Mouse (Mus musculus): ENCODE measurements around the gene Nudt1. TPM values are rescaled to one million over a fixed set of nuclear protein-coding genes. Genes with fewer than 3 reads are reported as not detected.

Gene Nudt1
- total and polyA plus RNA-seq, 3 experiments: 69.4 to 75.2 (median 74.6) TPM

- dilution Hi-C loops (cut with MboI; ENCODE audit: extremely low pct_ligation_motif_present, extremely low pct_unique_long_range_greater_than_20kb, low sequenced_read_pairs): no loop called here
- TF ChIP-seq ZMIZ1 (IDR thresholded peaks at IDR 0.05; ENCODE audit: low read depth, low read length) (no peak), KAT2A (IDR thresholded peaks at IDR 0.05; ENCODE audit: insufficient replicate concordance, low read length) (no peak), RAD21 (IDR thresholded peaks at IDR 0.05; ENCODE audit: low read depth, low read length) (no peak), SIN3A (IDR thresholded peaks at IDR 0.05; ENCODE audit: low read length) (no peak), JUN (IDR thresholded peaks at IDR 0.05; ENCODE audit: insufficient read depth, low read depth, low read length) (no peak), PAX5 (IDR thresholded peaks at IDR 0.05; ENCODE audit: low read length) (no peak), MAZ (IDR thresholded peaks at IDR 0.05; ENCODE audit: low read depth, low read length) (no peak), E2F4 (IDR thresholded peaks at IDR 0.05; ENCODE audit: insufficient replicate concordance, low read depth, low read length) (no peak), MYC (IDR thresholded peaks at IDR 0.05; ENCODE audit: low read depth, low read length) (no peak), POLR2A (IDR thresholded peaks at IDR 0.05; ENCODE audit: low read depth, low read length) (no peak), ZKSCAN1 (IDR thresholded peaks at IDR 0.05; ENCODE audit: borderline replicate concordance, low read depth, low read length) (no peak), POLR2AphosphoS2 (IDR thresholded peaks at IDR 0.05; ENCODE audit: low read depth, low read length) (no peak)
- H3K36me3 ChIP-seq (replicated peaks in 1 of 2; ENCODE audit: control insufficient read depth in 1 of 2, insufficient read depth in 1 of 2, low read length in 1 of 2): peaks cover 57 to 86% of the 10 kb centered on the region in 2 experiments
- H3K9ac ChIP-seq (ENCODE audit: insufficient read depth, low read depth): no peak overlapping the region
- no peak overlapping the region for H3K4me3 ChIP-seq (replicated peaks in 1 of 3; ENCODE audit: low read depth in 2 of 3, low read length in 2 of 3, poor library complexity in 1 of 3)
- H3K79me2 ChIP-seq (replicated peaks; ENCODE audit: control insufficient read depth, extremely low read depth, insufficient read depth, poor library complexity, severe bottlenecking): no peaks in the 10 kb centered on the region
- peaks cover 12 to 83% of the 10 kb centered on the region in 2 experiments for H3K4me1 ChIP-seq (ENCODE audit: control insufficient read depth in 1 of 2, insufficient read depth in 2 of 2)
- H3K27me3 ChIP-seq (replicated peaks): no peaks in the 10 kb centered on the region
- H3K27ac ChIP-seq (ENCODE audit: insufficient read depth, low read depth): no peak overlapping the region
- no peak for DNase-seq (ENCODE audit: extremely low read depth)
- H3K9me3 ChIP-seq (replicated peaks; ENCODE audit: low read length): peaks cover 12% of the 10 kb centered on the region
- in situ Hi-C loops (cut with MboI; ENCODE audit: low pct_ligation_motif_present, low pct_unique_long_range_greater_than_20kb, low sequenced_read_pairs): no loop called here
- no peak overlapping the region for H3K4me2 ChIP-seq (ENCODE audit: insufficient read depth, low read depth, poor library complexity, severe bottlenecking)
Measured at GRCm38 (mm10) chr5:140352352-140352751, 30.9 kb downstream of the Nudt1 start.

GRCm38 (mm10) chr5:140355934-140356333, 34.5 kb downstream of the Nudt1 start:
- H3K9ac ChIP-seq (ENCODE audit: insufficient read depth, low read depth): no peak overlapping the region
- in situ Hi-C loops (cut with MboI; ENCODE audit: low pct_ligation_motif_present, low pct_unique_long_range_greater_than_20kb, low sequenced_read_pairs) (no loop called here), dilution Hi-C loops (cut with MboI; ENCODE audit: extremely low pct_ligation_motif_present, extremely low pct_unique_long_range_greater_than_20kb, low sequenced_read_pairs) (no loop called here)
- no peak overlapping the region for H3K27ac ChIP-seq (ENCODE audit: insufficient read depth, low read depth)
- peak; percentile 4 for TF ChIP-seq RAD21 (IDR thresholded peaks at IDR 0.05; ENCODE audit: low read depth, low read length)
- TF ChIP-seq POLR2A (IDR thresholded peaks at IDR 0.05; ENCODE audit: low read depth, low read length): no peak
- H3K79me2 ChIP-seq (replicated peaks; ENCODE audit: control insufficient read depth, extremely low read depth, insufficient read depth, poor library complexity, severe bottlenecking): no peaks in the 10 kb centered on the region
- no peak for DNase-seq (ENCODE audit: extremely low read depth)
- H3K36me3 ChIP-seq (replicated peaks in 1 of 2; ENCODE audit: control insufficient read depth in 1 of 2, insufficient read depth in 1 of 2, low read length in 1 of 2): peaks cover 62 to 91% of the 10 kb centered on the region in 2 experiments
- no peak overlapping the region for H3K4me2 ChIP-seq (ENCODE audit: insufficient read depth, low read depth, poor library complexity, severe bottlenecking)
- H3K27me3 ChIP-seq (replicated peaks): no peaks in the 10 kb centered on the region
- H3K4me1 ChIP-seq (ENCODE audit: control insufficient read depth in 1 of 2, insufficient read depth in 2 of 2): peaks cover 7 to 49% of the 10 kb centered on the region in 2 experiments
- peaks cover 12% of the 10 kb centered on the region for H3K9me3 ChIP-seq (replicated peaks; ENCODE audit: low read length)
- H3K4me3 ChIP-seq (replicated peaks in 1 of 3; ENCODE audit: low read depth in 2 of 3, low read length in 2 of 3, poor library complexity in 1 of 3): no peak overlapping the region

GRCm38 (mm10) chr5:140357466-140357865, 36.0 kb downstream of the Nudt1 start:
- DNase-seq (ENCODE audit: extremely low read depth): no peak
- Histone ChIP-seq H3K27me3 (replicated peaks) (no peaks in the 10 kb centered on the region), H3K4me2 (ENCODE audit: insufficient read depth, low read depth, poor library complexity, severe bottlenecking) (no peak overlapping the region), H3K36me3 (replicated peaks in 1 of 2; ENCODE audit: control insufficient read depth in 1 of 2, insufficient read depth in 1 of 2, low read length in 1 of 2) (peaks cover 50 to 90% of the 10 kb centered on the region in 2 experiments), H3K27ac (ENCODE audit: insufficient read depth, low read depth) (no peak overlapping the region), H3K79me2 (replicated peaks; ENCODE audit: control insufficient read depth, extremely low read depth, insufficient read depth, poor library complexity, severe bottlenecking) (no peaks in the 10 kb centered on the region), H3K4me3 (replicated peaks in 1 of 3; ENCODE audit: low read depth in 2 of 3, low read length in 2 of 3, poor library complexity in 1 of 3) (no peak overlapping the region), H3K4me1 (ENCODE audit: control insufficient read depth in 1 of 2, insufficient read depth in 2 of 2) (peaks cover 3 to 34% of the 10 kb centered on the region in 2 experiments; a peak in 3 of 4 replicates), H3K9me3 (replicated peaks; ENCODE audit: low read length) (peaks cover 10% of the 10 kb centered on the region), H3K9ac (ENCODE audit: insufficient read depth, low read depth) (no peak overlapping the region)
- dilution Hi-C loops (cut with MboI; ENCODE audit: extremely low pct_ligation_motif_present, extremely low pct_unique_long_range_greater_than_20kb, low sequenced_read_pairs) (no loop called here), in situ Hi-C loops (cut with MboI; ENCODE audit: low pct_ligation_motif_present, low pct_unique_long_range_greater_than_20kb, low sequenced_read_pairs) (no loop called here)
- TF ChIP-seq EP300 (IDR thresholded peaks at IDR 0.05; ENCODE audit: low read length) (no peak), GABPA (IDR thresholded peaks at IDR 0.05; ENCODE audit: insufficient replicate concordance, low read depth, low read length) (no peak), KAT2A (IDR thresholded peaks at IDR 0.05; ENCODE audit: insufficient replicate concordance, low read length) (no peak), IRF4 (IDR thresholded peaks at IDR 0.05; ENCODE audit: low read depth, low read length) (no peak), ZKSCAN1 (IDR thresholded peaks at IDR 0.05; ENCODE audit: borderline replicate concordance, low read depth, low read length) (no peak), NELFE (IDR thresholded peaks at IDR 0.05; ENCODE audit: low read depth, low read length) (no peak), POLR2A (IDR thresholded peaks at IDR 0.05; ENCODE audit: low read depth, low read length) (no peak)

Data from CH12.LX (cell line).